Mouse (Mus musculus) lung, embryonic 16.5 days (tissue): Measurements from ENCODE around the gene Npcd. TPM values are rescaled to one million over a fixed set of nuclear protein-coding genes. Genes with fewer than 3 reads are reported as not detected.

ENCODE experiments used
- ATAC-seq: fragments of 200-750 bp; cut with Nextera tagmentation; 2 replicates; pipeline ENCODE4 v1.8.0; 2017; ENCODE audit warnings: low read depth, mild to moderate bottlenecking, moderate library complexity
- H3K27ac ChIP-seq: fragments of 300-500 bp; sonication (generic); 2 replicates; pipeline ENCODE4 v1.5.1; 2014; ENCODE audit warnings: mild to moderate bottlenecking, control low read depth, low read length
- H3K27me3 ChIP-seq: fragments of 300-500 bp; sonication (generic); 2 replicates; pipeline ENCODE4 v1.6.1; 2014; ENCODE audit warnings: low read depth, low read length, mixed read lengths; ENCODE audit not compliant: control insufficient read depth, insufficient read depth
- H3K36me3 ChIP-seq: fragments of 300-500 bp; sonication (generic); 2 replicates; pipeline ENCODE4 v1.6.1; 2014; ENCODE audit warnings: low read length; ENCODE audit not compliant: control insufficient read depth, insufficient read depth
- H3K4me1 ChIP-seq: fragments of 300-500 bp; sonication (generic); replicated peaks from 2 replicates; pipeline ENCODE4 v1.6.1; 2014; ENCODE audit warnings: low read length, mixed read lengths; ENCODE audit not compliant: control insufficient read depth, insufficient read depth
- H3K4me2 ChIP-seq: fragments of 300-500 bp; sonication (generic); 2 replicates; pipeline ENCODE4 v1.6.1; 2014; ENCODE audit warnings: low read depth, low read length, control low read depth
- H3K4me3 ChIP-seq: fragments of 300-500 bp; sonication (generic); 2 replicates; pipeline ENCODE4 v1.5.1; 2014; ENCODE audit warnings: mild to moderate bottlenecking, low read length, control low read depth
- H3K9ac ChIP-seq: fragments of 300-500 bp; sonication (generic); 2 replicates; pipeline ENCODE4 v1.6.1; 2014; ENCODE audit warnings: low read length, control low read depth
- H3K9me3 ChIP-seq: fragments of 300-500 bp; sonication (generic); 2 replicates; pipeline ENCODE4 v1.6.1; 2016; ENCODE audit warnings: low read length; ENCODE audit not compliant: control insufficient read depth
- WGBS: fragments of 180-500 bp; shearing (Covaris S2); extraction: QIAGEN DNeasy Blood & Tissue Kit; methylation state at CpG from one replicate; pipeline ENCODE4 v1.1.7; 2014; 5-methylcytosine and 5-hydroxymethylcytosine counted together
- polyA plus RNA-seq: library from polyadenylated mRNA; unstranded; fragments of >200 nt; fragmentation: Nextera tagmentation; extraction: Ambion mirVana; gene quantifications from 2 replicates; pipeline ENCODE4 v1.2.1, GENCODE M21; 2015

Npcd gene
- polyA plus RNA-seq, 1 experiment from 2014 or later: 0.60 TPM

DNA sequence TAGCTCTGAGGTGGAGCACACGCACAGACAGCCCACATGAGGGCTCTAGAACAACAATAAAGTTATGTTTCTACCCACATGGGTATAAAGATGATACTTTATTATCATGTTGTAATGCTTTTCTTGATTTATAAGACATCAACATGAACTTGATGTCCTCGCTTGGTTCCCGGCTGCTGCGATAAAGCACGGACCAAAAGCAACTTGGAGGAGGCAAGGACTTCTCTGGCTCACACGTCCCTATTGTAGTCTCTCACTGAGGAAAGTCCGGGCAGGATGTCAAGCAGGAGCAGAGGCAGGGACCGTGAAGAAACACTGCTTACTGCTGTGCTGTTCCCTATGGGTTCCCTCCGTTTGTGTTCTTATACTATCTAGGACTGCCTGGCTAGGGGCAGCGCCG lies 90.0 kb downstream of the Npcd start:
- no peak for ATAC-seq

DNA sequence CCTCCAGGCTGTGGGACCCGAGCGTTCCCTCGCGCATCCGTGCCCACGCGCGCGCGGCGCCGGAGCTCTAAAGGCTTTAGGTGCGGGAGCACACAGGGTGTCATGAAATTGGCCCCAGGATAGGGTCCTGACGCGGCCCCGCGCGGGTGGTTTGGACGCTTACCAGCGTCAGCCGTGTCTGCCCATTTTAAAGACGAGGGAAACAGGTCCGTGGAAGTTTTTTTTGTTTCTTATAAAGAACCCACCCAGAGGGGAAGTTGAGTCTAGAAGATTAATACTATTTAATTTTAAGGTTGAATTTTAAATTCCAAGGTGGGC lies 91.4 kb downstream of the Npcd start:
- WGBS: under 1% methylated on average over 23 of the region's 23 CpGs
- Histone ChIP-seq H3K36me3 (peaks cover 8% of the 10 kb centered on the region), H3K4me3 (peak overlapping the region; percentile 93), H3K27ac (no peak overlapping the region), H3K9ac (peak overlapping the region; percentile 92), H3K27me3 (no peaks in the 10 kb centered on the region), H3K4me1 (peaks cover 20% of the 10 kb centered on the region), H3K9me3 (no peaks in the 10 kb centered on the region), H3K4me2 (peak overlapping the region; percentile 83)
- no peak for ATAC-seq

More for the DNA sequence above, 90.0 kb downstream of the Npcd start:
- WGBS: 91% methylated on average over 11 of the region's 11 CpGs
- H3K9ac ChIP-seq: no peak overlapping the region
- H3K4me1 ChIP-seq: peaks cover 20% of the 10 kb centered on the region
- H3K27me3 ChIP-seq: no peaks in the 10 kb centered on the region
- H3K27ac ChIP-seq: no peak overlapping the region
- H3K36me3 ChIP-seq: peaks cover 3% of the 10 kb centered on the region; the same call in 1 of the 2 replicates
- no peaks in the 10 kb centered on the region for H3K9me3 ChIP-seq
- no peak overlapping the region for H3K4me2 ChIP-seq
- H3K4me3 ChIP-seq: no peak overlapping the region

DNA sequence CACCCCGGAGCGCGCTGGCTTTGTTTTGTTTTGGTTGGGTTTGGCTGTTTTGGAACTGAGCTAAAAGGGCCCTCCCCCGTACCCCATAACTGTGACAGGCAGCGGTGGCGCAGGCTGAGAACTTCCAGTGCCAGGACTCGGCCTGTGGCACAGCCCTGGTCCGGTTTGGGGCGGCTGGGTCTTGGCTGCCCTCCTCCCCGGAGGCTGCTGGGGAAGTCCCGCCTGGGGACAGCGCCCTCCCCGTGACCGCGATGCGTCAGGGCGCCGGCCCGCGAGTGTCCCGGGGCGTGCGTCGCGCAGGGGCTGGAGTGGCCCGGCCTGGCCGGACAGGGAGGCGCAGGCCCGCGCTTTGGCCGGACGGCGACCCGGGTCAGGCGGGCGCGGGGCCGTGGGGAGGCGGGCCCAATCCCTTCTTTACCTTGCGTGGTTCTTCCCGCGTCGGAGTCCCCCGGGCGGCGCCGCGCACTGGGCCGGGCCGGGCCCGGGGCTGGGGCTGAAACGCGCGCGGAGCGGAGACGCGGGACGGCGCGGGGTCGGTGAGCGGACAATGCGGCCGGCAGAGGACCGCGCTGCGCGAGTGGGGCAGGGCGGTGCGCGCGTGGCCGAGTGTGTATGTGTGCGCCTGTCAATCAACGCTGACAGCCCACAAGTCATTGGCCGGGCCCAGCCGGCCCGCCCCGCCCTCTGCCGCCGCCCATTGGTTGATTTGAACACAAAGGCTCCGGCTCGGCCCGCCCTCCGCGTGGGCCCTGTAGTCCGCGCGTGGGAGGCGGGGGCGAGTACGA lies 91.9 kb downstream of the Npcd start, which contains the start of gene Sun2:
Sun2 (minus strand) TSS at position 616 of the 785 bp plus-strand sequence.
- H3K9me3 ChIP-seq: no peaks in the 10 kb centered on the region
- peak within 1 kb of the TSS; percentile 93 for H3K4me3 ChIP-seq
- peak within 1 kb of the TSS; percentile 92 for H3K9ac ChIP-seq
- peaks cover 12% of the 10 kb centered on the region for H3K36me3 ChIP-seq
- no peaks in the 10 kb centered on the region for H3K27me3 ChIP-seq
- peak; percentile 94 for ATAC-seq
- peak within 1 kb of the TSS; percentile 43 for H3K27ac ChIP-seq
- peaks cover 20% of the 10 kb centered on the region for H3K4me1 ChIP-seq
- peak within 1 kb of the TSS; percentile 83 for H3K4me2 ChIP-seq
- WGBS: 0% methylated on average over 73 of the region's 93 CpGs

DNA sequence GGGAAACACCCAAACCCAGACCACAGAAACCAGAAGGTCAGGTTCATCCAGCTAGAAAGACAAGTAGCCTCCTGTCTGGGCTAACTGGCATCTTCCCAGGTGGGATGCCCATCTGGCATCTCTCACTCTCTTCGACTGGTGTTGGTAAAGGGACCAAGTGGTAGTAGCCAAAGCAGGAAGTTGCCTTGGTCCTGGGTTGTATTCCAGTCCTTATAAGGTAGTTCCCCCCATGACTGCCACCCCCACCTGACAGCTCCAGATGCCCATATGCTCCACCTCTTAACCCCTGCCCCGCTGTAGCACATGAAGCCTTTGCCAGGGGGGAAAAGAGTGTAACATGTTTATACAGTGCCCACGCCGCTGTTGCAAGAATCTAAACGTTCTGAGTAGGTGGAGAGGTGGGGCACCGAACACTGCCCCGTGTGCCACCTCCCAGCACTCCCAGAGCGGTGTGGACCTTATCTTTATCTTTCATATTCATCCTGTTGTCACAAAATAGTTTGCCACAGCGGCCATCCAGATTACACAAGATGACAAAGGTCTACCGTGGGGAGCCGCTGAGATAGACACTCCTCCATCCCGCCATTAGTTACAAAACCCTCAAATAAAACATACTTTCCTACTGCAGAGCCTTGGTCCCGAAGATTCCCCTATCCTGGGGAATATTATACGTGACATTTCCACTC lies 92.7 kb downstream of the Npcd start:
- Histone ChIP-seq H3K4me3 (peak overlapping the region; percentile 93), H3K27me3 (no peaks in the 10 kb centered on the region), H3K27ac (peak overlapping the region; percentile 43), H3K36me3 (peaks cover 20% of the 10 kb centered on the region), H3K4me2 (peak overlapping the region; percentile 83), H3K9me3 (no peaks in the 10 kb centered on the region), H3K4me1 (peaks cover 20% of the 10 kb centered on the region), H3K9ac (peak overlapping the region; percentile 92)
- 3% methylated on average over 14 of the region's 14 CpGs for WGBS
- ATAC-seq: peak; percentile 3; the same call in 1 of the 2 replicates

DNA sequence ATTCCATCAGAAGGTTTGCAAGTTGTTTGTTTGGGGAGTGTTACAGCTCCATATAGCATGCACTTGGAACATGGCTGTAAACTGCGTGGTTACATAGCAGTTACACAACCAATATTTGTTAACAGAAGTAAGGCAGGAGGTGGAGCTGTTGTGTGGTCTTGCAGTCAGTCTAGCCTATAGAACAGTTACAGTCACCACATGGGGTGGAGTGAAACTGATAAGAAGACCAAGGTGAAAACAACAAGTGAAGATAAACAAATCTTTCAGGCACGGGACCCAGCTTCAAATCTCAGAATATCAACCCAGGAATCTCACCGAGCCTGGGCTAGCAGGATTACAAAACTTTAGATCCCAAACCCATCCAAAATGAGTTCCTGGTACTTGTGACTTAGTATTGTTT lies 93.3 kb downstream of the Npcd start:
- H3K27me3 ChIP-seq: no peaks in the 10 kb centered on the region
- H3K36me3 ChIP-seq: peaks cover 23% of the 10 kb centered on the region
- no peak for ATAC-seq
- WGBS: 43% methylated on average over 3 of the region's 3 CpGs
- peak overlapping the region; percentile 92 for H3K9ac ChIP-seq
- H3K4me1 ChIP-seq: peaks cover 20% of the 10 kb centered on the region
- H3K27ac ChIP-seq: no peak overlapping the region
- no peaks in the 10 kb centered on the region for H3K9me3 ChIP-seq
- H3K4me3 ChIP-seq: peak overlapping the region; percentile 93
- peak overlapping the region; percentile 83 for H3K4me2 ChIP-seq

Other genes with a start within 250 kb of the Npcd start
- 3.2 and 3.3 TPM in 2 replicates for gene Dmc1, start 229.1 kb downstream of the Npcd start, polyA plus RNA-seq
- 1.4 and 1.8 TPM in 2 replicates for gene Fam227a, start 175.3 kb downstream of the Npcd start, polyA plus RNA-seq
- gene Cby1, start 175.0 kb downstream of the Npcd start, polyA plus RNA-seq: 72.4 and 73.0 TPM in 2 replicates
- gene Tomm22, start 163.4 kb downstream of the Npcd start, polyA plus RNA-seq: 225 and 239 TPM in 2 replicates
- gene Josd1, start 146.3 kb downstream of the Npcd start, polyA plus RNA-seq: 15.8 and 16.1 TPM in 2 replicates
- gene Gtpbp1, start 143.4 kb downstream of the Npcd start, polyA plus RNA-seq: 30.1 and 30.4 TPM in 2 replicates
- 7.8 and 8.0 TPM in 2 replicates for gene Sun2, start 91.7 kb downstream of the Npcd start, polyA plus RNA-seq
- 66.9 and 72.1 TPM in 2 replicates for gene Dnal4, start 56.4 kb downstream of the Npcd start, polyA plus RNA-seq
- gene Nptxr, start 29.5 kb downstream of the Npcd start, polyA plus RNA-seq: 2.2 and 2.4 TPM in 2 replicates
- 73.5 and 80.7 TPM in 2 replicates for gene Cbx6, start 451 bp upstream of the Npcd start, polyA plus RNA-seq
- 43.2 and 52.8 TPM in 2 replicates for gene Apobec3, start 57.4 kb upstream of the Npcd start, polyA plus RNA-seq
- 3.1 and 4.3 TPM in 2 replicates for gene Cbx7, start 136.9 kb upstream of the Npcd start, polyA plus RNA-seq
- 7.2 and 7.7 TPM in 2 replicates for gene Pdgfb, start 180.7 kb upstream of the Npcd start, polyA plus RNA-seq